Mouse (Mus musculus) testis, postnatal 10 days (tissue): ENCODE measurements around the gene Itpr1.
"Not testable (repeated sequence)": the region's sequence is repeated elsewhere in the genome, so short reads cannot be mapped to it uniquely, and the experiment has no call there.

ENCODE experiments used
- DNase-seq: peaks from one replicate; pipeline ENCODE4 v3.0.0; 2021; ENCODE audit warnings: low spot score

Itpr1 gene

DNA sequence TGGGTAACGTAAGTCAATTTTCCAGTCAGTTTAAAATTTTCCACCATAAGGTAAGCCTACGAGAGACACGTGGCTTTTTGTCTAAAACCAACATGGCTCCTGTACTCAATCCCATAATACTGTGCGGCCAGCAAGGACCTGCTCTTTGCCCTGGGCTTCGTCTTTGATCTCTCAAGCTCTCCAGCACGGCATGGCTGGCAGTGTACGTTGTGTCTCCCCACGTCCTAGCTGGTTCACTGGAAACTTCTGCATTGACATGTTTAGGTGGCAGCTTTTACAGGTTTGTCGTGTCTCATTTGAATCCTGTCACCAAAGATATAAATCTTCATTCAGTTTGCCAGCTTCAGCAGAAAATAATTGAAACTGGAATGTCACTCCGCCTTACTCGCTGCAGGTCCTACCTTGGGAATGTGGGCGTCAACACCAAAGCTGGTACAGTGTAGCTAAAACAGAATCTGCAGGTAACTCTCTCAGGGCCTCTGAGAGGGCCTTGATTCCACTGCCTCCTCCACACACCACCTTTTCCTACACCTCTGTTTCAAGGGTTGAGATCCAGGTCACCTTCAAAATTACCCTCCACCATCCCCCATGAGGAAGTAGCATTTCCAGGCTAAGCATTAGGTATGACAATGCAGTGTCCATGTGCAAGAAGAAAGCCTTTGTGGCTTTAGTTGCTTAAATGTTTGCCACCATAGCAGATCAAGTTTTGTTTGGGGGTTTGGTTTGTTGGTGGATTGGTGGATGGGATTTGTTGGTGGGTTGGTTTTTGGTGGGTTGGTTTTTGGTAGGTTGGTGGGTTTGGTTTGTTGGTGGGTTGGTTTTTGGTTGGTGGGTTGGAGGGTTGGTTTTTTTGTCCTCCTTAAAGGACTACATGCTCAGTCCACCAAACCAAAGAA is 339.1 kb downstream of the Itpr1 start:
- no peak for DNase-seq

DNA sequence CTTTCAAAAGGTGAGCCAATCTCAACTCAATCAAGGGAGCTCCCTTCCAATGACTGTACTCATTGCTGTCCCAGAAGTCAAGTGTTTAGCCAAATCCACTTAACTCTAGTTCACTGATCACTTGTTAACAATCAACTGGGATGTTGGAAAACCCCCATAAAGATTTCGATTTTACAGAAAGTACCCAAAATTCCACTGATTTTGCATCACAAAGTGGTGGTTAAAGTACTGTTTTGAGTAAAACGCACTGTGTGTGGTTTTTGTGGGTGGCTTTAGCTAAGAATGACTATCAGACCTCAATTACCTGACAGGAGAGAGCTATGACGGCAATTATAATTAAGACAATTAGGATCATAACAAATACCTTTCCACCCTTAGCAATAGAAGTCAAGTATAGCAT is 340.1 kb downstream of the Itpr1 start:
- DNase-seq, result no peak

DNA sequence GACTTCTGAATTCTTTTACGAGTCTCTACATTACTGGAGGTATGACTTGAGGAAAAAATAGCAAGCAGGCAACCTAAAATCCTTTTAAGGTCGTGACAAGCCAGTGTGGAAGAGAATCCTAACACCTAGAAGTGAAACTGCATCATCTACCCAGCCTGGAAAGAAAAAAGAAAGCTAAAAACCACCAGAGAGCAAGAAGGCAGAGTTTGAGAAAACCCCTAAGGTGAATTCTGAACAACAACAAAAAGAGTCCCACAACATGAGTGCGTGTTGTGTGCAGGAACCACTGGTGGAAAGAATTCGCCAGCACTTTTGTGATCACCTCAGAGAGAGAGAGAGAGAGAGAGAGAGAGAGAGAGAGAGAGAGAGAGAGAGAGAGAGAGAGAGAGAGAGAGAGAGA is 340.6 kb downstream of the Itpr1 start:
- DNase-seq, result no peak

- no peak for DNase-seq
Observed at GRCm38 (mm10) chr6:108554389-108554788, 341.5 kb downstream of the Itpr1 start.

DNA sequence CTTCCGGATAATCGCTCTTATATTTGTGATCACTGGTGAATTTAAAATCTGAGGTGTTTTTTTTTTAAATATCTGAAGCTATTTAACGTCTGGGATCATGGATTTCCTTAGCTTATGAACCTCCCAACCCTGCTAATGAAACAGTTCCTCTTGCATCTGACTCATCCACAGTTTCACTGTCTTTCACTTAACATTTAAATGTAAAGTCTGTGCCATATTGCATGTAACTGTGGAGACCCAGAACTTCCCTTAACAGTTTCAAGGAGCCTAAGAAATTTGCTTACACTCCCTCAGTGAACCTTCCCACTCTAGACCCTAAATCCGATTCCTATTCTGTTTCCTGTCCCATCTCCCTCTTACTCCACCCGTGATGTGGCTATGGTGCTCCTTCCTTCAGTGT is 342.0 kb downstream of the Itpr1 start:
- DNase-seq, result no peak

DNA sequence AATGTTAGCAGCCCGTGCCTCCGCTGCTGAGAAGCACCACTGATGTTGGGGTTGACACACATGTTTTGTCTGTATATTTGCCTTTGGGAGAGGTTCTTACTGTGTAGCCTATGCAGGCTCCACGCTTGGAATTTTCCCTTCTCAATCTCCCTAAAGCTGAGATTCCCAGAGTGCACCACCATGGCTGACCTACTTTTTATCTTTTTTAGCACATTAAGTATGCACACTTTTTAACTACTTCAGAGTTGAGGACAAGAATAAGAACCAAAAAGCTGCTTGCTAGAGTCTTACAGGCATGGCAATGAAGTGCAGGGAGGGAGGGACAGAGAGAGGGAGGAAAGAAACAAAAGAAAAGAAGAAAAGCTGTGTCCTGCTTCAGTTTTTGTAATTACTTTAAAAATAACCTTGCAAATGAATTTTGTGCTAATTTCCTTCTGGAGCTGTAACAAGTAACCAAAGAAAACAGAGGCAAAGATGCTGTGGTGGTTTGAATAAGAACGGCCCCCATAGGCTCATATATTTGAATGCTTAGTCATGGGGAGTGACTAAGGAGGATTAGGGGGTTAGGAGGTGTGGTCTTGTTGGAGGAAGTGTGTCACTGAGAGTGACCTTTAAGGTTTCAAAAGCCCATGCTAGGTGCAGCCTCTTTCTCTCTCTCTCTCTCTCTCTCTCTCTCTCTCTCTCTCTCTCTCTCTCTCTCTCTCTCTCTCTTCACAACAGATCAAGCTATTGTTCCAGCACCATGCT is 344.9 kb downstream of the Itpr1 start:
- DNase-seq, result no peak

DNA sequence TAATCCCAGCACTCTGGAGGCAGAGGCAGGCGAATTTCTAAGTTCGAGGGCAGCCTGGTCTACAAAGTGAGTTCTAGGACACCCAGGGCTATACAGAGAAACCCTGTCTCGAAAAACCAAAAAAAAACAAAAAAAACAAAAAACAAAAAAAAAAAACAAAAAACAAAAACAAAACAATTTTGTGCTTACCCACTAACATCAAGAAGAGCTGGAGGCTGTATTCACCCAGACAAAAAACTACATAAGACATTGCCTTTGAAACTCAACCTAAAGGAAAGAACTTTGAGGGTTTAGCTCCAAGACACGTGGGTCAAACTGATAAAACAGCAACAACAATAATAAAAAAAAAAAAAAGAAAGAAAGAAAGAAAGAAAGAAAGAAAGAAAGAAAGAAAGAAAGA is 346.3 kb downstream of the Itpr1 start:
- not testable (repeated sequence) for DNase-seq

GRCm38 (mm10) chr6:108562971-108563370 is 350.1 kb downstream of the Itpr1 start:
- DNase-seq, result no peak

GRCm38 (mm10) chr6:108565447-108565846 is 352.6 kb downstream of the Itpr1 start:
- not testable (repeated sequence) for DNase-seq

DNA sequence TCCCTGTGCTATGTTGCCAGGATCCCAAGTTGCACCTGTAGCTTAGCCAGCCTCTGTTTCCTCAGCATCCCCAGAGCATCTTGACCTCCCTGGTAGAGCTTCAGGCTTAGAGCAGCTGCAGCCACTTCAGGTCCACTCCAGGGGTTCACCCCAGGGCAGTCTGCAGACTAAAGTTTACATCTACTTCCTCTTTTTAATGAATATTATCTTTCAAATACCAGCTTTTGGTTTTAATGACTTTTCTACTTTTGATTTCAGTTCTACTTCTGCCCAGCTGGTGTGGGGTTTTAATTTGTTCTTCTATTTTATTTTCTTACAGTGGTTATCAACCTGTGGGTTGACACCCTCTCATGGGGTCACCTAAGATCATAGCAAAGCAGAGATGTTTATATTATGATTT is 353.7 kb downstream of the Itpr1 start:
- DNase-seq, result no peak

GRCm38 (mm10) chr6:108569460-108570187 is 356.7 kb downstream of the Itpr1 start:
- no peak for DNase-seq

DNA sequence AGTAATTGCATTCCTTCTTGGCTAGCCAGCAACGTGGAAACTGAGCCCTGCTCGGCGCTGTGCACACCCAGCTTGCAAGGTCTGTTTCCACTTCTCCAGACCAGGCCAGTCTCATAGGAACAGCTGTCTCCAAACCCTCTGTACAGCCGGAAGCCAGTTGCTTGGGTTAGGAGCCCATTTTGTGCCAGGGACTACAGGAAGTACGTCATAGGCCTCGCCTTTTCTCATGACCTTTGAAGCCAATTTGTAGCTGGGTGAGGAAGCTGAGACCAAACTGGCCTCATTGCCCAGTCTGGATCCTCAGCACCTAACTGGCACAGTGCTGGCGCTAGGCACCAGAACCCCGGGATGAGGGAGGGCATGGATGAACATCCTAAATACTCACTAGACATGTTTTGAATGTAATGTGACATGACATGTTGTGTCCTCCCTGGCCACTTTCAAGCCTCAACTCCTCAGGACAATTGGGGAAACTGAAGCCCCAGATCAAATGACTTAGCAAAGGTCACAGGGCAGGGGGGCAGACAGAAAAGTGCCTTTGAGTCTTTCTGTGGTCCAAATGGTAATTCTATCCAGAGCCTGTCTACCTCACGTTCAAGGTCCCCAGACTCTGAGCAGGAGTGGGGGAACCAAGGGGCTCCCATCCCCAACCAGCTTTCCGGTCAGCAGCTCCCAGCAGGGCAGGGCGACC is 357.6 kb downstream of the Itpr1 start:
- no peak for DNase-seq

- DNase-seq, result peak; percentile 85
Observed at GRCm38 (mm10) chr6:108571042-108571590, 358.2 kb downstream of the Itpr1 start.

DNA sequence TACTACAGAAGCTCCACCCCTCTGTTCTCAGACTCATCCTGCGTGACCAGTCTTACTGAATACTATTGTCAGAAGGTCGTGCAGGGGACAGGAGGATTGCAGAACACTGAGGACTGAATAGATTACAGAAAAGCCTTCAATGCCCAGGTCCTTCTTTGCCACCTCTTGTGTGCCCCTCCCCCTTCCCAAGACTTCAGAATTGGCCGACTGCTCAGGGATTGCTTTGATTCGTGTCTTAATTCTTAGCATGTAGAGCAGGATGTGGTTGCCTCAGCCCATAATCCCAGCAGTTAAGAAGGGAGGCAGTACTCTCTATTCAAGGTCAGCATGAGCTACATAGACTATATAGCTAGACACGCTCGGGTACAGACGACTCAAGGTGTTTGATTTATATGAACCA is 359.8 kb downstream of the Itpr1 start:
- DNase-seq, result no peak

DNA sequence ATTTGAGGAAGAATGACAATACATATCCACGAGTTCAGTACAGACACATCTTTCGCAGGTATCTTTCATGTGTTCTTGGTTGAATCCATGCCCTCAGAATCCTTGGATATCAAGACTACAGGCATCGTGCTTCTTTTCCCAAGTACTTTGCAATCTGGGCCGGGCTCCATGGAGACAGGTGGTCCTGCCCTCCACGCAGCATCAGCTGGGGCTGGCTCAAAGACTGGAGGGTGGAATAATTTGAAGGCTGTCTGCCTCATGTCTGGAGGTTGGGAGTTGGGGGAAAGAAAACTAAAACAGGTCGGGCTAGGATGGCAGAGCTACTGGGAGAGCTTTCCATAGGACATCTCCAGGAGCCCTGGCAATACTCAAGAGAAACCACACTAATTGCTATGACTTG is 364.2 kb downstream of the Itpr1 start:
- no peak for DNase-seq

- no peak for DNase-seq
Observed at GRCm38 (mm10) chr6:108588426-108588825, 375.5 kb downstream of the Itpr1 start.

- no peak for DNase-seq
Observed at GRCm38 (mm10) chr6:108592227-108592626, 379.3 kb downstream of the Itpr1 start.

DNA sequence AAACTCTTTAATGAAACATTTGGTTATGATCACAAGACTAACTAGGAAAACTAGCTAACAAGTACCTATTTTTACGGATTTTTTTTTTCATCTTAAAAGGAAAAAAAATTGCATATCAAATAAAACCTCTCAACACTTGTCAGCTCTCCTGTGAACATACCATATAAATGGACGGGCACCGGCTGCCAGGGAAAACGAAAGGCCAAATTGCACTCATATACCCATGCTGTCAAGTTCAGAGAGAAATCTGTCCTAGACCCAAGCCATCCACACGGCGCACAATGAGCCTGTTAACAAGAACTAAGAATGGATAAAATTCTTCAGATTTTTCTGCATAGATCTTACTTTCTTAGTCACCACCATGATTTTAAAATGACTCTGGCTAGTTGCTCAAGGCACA is 379.7 kb downstream of the Itpr1 start:
- no peak for DNase-seq

DNA sequence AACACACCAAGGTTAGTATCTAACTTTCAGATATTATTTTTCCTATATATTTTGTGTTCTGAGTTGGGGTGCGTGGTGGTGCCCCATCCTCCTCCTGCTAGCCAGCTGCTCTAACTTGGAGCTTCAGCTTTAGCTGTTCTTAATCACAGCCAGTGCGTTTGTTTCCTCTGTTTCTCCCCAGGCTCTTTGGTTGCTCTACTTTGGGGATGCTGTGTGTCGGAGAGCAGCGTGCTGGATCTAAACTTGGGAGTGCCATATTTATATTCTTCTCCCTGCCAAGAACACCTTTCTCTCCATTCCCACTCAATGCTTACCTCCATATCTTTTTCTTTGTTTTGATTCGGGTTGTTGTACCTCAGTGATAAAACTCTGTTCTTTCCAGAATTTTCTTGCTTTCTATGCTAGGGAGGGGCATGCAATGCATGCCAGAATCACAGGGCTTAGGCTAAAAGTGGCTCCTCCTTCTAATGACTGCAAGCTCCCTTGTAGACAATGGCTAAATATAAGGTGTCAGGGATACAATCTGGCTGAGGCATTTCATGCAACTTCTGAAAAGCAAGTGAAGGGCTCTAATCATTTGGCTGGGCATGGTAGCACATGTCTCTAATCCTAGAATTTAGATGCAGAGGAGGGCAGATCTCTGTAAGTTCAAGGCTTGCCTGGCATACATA is 381.4 kb downstream of the Itpr1 start:
- DNase-seq, result no peak

- DNase-seq, result no peak
Observed at GRCm38 (mm10) chr6:108598691-108599090, 385.8 kb downstream of the Itpr1 start.

DNA sequence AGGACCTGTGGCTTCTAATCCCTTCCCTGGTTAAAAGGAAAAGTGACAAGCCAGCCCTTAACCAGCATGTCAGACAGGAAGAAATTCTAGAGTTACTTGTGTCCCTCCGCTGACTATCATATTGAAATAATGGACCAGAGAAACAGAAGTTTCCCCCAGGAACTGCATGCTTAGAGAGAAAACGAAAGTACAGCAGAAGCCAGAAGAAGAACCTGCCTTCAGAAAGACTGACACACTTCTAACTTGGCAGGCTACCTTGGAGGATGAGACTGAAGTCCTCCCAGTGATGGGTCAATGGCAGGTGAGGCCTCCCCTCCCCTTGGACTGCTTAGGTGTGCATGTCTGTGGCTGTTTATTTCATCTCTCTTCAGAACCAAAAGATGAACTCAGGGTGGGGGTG is 386.4 kb downstream of the Itpr1 start:
- DNase-seq, result no peak
